Mouse (Mus musculus): ENCODE results near the gene 1700042G07Rik. TPM values are rescaled to one million over a fixed set of nuclear protein-coding genes. Genes with fewer than 3 reads are reported as not detected.

The 1700042G07Rik gene
- total RNA-seq, 1 experiment from 2014 or later, result not detected

Other genes starting within 250 kb of the 1700042G07Rik start
- gene Dmbx1, start 233.4 kb upstream of the 1700042G07Rik start, total RNA-seq (2017), result not detected in 2 replicates
- gene Faah, start 155.4 kb upstream of the 1700042G07Rik start, total RNA-seq (2017), result 10.6 and 20.4 TPM in 2 replicates
- 12.1 and 21.3 TPM in 2 replicates for gene Nsun4, start 119.5 kb upstream of the 1700042G07Rik start, total RNA-seq (2017)
- gene Uqcrh, start 98.3 kb upstream of the 1700042G07Rik start, total RNA-seq (2017), result 259 and 445 TPM in 2 replicates
- gene Lrrc41, start 98.1 kb upstream of the 1700042G07Rik start, total RNA-seq (2017), result 11.8 and 20.5 TPM in 2 replicates
- gene Rad54l, start 49.7 kb upstream of the 1700042G07Rik start, total RNA-seq (2017), result 16.8 and 17.9 TPM in 2 replicates
- 14.2 and 21.8 TPM in 2 replicates for gene Pomgnt1, start 49.5 kb upstream of the 1700042G07Rik start, total RNA-seq (2017)
- 2.7 and 2.9 TPM in 2 replicates for gene Lurap1, start 22.0 kb upstream of the 1700042G07Rik start, total RNA-seq (2017)
- gene Tspan1, start 5.8 kb upstream of the 1700042G07Rik start, total RNA-seq (2017), result not detected in 2 replicates
- not detected in 2 replicates for gene Gm49337, start within 50 bp of the 1700042G07Rik start, total RNA-seq (2017)
- 0.75 and 3.7 TPM in 2 replicates for gene Pik3r3, start 48.2 kb downstream of the 1700042G07Rik start, total RNA-seq (2017)

Data from hematopoietic stem cell, adult 5-6 weeks (primary cell).